Mouse (Mus musculus) brain, embryonic 14.5 days (tissue): ENCODE results near the gene Slc13a1.

Experiments
- CTCF ChIP-seq: fragments of 200-500 bp; IDR thresholded peaks from 2 replicates; pipeline ENCODE4 v1.5.1; 2012; ENCODE audit warnings: inconsistent platforms, mild to moderate bottlenecking, moderate library complexity, borderline replicate concordance; ENCODE audit not compliant: insufficient read depth, insufficient read length; ENCODE audit errors: extremely low read depth
- POLR2A ChIP-seq: fragments of 200-500 bp; IDR thresholded peaks from 2 replicates; pipeline ENCODE4 v1.6.1; 2012; ENCODE audit warnings: mild to moderate bottlenecking, inconsistent platforms, borderline replicate concordance; ENCODE audit not compliant: poor library complexity, insufficient read depth, insufficient read length, severe bottlenecking; ENCODE audit errors: extremely low read depth

- TF ChIP-seq CTCF (no peak), POLR2A (no peak)
Measured at GRCm38 (mm10) chr6:24106157-24106556, 61.7 kb downstream of the Slc13a1 start.
